Mouse (Mus musculus) natural killer cell, adult 2 months (primary cell): ENCODE data around the gene Zbtb1.
A peak's percentile ranks its signal among the peaks of the same experiment; 100 is the strongest.

Experiments
- DNase-seq, 2 experiments: peaks; one replicate each; pipeline ENCODE4 v3.0.0; 2022; ENCODE audit warnings: low spot score in 2 of 2

Gene Zbtb1

DNA sequence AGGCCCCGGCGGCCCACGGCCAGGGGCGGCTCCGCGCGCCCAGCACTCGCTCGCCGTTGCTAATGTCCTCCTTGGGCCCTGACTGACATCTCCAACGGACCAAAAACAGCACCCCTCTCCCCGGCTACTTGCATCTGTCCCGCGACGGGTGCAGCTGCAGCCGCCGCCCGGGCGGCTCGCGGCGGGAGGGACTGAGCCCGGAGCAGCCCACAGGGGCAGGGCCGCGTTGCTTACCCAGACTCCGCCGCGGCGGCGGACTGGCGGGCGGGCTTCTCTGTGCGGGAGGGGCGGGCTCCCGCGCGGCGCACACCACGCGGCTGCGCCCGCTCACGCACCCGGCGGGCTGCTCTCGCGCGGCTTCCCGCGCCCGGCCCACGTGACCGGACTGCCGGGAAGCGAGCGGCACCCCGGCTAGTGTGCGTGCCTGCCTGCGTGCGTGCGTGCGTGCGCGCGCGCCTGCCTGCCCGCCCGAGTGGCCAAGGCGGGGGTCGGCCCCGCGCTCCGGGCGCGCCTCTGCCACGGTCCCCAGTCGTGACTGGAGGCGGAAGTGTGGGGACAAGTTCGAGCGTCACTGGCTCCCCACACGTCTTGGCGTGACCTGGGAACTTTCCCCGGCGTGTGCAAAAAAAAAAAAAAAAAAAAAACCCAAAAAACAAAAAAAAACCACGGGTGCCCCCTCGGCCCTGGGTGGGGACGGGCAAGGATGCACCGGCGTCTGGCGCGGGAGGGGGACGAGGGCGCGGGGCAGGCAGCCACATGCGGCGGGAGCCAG lies 674 bp upstream of the Zbtb1 start, which contains the start of gene Zbtb25:
Gene Zbtb25 (minus strand): TSS at position 397 of the 772 bp plus-strand sequence.
- peak; percentile 87 to 90 for DNase-seq

DNA sequence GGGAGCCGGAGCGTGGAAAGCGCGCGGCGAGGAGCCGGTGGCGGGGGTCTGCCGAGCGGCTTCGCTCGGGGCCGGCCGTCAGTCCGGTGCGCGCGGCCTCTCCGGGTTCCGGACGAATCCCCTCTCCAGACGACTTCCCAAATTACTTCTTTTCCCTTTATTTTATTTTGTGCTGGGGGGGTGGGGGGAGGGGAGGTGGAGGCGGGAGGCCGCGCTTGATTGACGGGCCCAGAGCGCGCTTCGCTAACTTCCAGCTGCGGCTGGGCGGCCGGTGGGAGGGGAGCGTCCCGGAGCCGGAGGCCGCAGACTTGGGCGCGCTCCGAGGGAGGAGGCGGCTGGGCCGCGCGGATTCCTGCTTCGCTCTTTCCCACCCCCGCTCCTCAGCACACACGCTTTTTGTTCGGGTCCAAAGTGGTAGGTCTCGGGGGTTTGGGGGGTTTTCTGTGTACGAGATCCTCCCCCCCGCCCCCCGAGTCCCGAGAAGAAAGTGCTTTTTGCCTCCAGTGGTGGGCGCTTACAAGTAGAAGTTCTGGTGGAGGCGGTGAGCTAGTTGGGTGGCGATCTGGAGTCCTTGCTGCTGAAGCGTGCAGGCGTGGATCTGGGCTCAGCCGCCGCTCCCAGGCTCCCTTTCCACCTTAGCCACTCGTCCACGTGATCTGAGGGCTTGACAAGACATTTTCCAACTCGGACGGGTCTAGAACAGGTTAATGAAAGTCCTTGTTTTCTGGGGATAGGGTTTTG lies 935 bp downstream of the Zbtb1 start:
- DNase-seq, result peak; percentile 51 to 64

DNA sequence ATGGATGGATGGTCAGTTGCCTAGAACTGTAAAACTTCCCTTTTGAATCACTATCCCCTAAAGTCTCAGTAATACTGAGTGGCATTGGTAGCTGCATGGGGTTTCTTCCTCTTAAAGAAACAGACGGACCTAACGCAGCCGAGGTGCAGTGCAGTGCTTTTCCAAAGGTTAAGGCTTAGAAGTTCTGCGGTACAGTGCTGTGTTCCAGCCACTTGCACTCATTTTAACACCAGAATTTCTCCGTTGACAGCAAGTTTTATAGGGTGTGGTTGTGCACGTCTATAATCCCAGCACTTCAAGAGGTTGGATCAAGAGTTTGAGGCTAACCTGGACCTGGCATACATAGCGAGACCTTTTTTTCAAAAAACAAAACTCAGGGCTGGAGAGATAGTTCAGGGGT lies 2.0 kb downstream of the Zbtb1 start:
- DNase-seq, result no peak

DNA sequence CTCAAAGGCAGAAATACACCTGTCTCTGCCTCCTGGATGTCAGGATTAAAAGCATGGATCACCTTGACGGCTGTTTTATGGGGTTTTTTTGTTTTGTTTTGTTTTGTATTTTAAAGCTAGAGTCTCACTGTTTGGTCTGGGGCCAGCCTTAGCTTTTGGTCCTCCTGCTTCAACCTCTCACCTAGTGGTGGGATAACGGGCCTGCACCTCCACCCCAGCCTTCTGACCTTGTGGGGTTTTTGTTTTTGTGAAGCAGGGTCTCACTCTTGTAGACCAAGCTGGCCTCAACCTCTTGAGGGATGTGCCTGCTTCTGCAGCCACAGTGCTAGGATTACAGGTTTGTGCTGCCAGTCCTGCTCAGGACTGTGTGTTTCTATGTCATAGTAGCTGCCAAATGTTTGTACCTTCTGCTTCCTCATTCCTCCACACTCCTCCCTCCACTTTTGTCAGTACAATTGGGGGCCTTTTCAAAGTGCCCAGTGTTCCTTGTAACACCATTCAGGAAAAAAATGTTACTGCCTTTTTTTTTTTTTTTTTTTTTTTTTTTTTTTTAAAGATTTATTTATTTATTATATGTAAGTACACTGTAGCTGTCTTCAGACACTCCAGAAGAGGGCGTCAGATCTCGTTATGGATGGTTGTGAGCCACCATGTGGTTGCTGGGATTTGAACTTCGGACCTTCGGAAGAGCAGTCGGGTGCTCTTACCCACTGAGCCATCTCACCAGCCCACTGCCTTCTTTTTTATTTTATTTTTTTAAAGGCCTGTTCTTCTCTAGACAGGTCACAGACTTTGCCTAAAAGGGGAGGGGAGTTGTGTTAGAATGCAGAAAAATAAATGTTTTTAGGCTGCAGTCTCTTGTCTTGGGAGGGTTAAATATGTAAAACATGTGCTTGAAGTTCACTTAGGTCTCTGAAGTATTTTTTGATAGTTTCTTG lies 3.1 kb downstream of the Zbtb1 start:
- DNase-seq, result peak; percentile 56 to 60

DNA sequence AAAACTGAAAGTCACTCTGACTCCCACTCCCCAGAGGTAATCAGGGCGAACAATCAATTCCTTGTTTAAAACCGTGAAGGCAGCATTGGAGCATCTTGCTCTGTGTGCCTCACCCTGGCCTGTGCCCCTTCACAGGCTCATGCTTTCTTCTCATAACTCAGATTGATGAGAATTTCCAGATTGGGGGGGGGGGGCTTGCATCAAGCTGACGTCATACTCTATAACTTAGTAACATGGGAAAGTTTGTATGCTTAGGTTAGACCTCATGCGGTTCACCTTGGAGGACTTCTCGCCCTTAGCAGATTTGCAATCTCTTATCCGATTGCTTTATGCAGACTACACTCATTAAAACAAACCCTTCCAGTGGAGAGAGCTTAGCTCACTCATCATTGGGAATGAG lies 3.9 kb downstream of the Zbtb1 start:
- DNase-seq, result no peak

DNA sequence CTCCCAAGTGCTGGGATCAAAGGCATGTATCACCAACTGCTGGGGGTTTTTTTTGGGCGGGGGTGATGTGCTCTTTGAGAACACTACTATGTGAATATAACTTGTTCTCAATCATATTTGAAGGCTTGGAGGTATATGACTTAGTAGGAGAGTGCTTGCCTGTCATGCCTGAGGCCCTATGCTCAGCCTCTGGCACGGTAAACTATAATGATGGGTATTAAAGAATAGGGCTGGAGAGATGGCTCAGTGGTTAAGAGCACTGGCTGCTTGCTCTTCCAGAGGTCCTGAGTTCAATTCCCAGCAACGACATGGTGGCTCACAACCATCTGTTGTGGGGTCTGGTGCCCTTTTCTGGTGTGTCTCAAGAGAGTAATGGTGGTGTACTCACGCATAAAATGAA lies 4.8 kb downstream of the Zbtb1 start:
- DNase-seq, result no peak

DNA sequence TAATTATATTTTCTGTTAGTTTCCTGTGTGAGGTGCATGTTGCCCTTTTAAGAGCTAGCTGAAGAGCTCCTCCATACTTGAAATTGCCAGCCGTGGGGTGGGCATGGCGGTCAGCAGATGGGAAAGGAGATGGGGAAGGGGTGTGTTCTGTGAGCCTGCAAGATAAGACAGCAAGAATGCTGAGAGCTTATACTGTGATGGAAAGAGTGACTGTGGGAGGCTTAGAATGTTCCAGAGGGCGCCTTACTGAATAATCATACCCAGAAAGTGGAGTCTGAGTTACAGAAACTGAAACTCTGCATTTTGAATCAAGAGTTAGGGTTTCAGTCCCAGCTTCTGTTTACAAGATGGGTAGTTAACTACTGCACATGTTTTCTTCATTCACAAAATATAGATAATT lies 5.4 kb downstream of the Zbtb1 start:
- DNase-seq, result no peak

DNA sequence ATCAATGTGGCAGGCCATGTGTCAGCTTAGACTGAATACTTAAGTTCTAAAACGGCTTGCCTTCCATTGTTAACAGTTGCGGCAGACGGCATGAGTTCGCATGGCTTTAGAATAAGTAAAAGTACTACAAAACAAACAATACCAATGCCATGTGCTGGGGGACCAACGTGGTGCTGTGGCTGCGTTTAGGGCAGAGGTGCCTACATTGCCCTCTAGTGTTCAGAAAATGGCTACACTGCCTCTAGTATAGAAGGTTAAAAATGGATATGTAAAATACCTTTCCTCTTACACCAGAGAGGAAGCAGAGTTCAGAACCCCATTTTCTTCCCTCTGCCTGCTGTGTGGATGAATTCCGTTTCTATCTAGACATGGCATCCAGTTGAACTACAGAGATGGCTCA lies 6.6 kb downstream of the Zbtb1 start:
- peak in 1 of 2 experiments; percentile 66 for DNase-seq

DNA sequence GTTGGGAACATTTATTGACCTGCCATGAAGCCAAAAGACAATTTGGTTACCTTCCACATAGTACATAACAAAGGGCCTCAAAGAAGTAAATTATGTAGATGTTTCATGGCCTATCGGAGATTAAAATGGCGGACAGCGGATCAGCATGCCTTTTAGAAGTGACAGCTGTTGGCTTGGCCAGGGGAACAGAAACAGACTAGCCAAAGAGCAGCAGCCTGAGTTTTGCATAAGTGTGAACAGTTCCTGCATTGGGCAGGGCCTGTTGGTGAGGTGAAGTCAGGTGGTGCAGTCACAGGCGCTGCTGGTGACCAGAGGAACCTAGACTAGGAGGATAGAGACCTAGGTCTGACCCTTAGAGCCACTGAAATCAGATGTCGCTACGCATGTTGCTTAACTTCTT lies 7.0 kb downstream of the Zbtb1 start:
- DNase-seq, result peak in 1 of 2 experiments; percentile 49

DNA sequence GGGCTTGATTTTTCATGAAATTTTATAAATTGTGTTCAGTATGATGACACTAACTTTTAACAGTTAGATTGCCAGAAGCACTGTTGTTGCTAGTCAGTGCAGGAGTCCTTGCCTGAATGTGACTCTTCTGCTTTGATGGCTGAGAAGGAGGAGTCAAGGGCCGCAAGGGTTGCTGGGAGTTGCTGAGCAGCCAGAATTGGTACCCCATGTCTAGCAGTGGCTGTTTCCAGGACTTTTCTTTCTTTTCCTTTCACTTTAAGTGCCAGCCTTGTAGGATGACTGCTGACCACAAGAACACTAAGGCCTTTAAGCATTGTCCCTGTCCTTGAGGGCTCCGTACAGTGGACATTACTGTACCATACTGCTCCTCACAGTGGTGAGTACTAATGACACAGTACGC lies 7.7 kb downstream of the Zbtb1 start:
- no peak for DNase-seq

DNA sequence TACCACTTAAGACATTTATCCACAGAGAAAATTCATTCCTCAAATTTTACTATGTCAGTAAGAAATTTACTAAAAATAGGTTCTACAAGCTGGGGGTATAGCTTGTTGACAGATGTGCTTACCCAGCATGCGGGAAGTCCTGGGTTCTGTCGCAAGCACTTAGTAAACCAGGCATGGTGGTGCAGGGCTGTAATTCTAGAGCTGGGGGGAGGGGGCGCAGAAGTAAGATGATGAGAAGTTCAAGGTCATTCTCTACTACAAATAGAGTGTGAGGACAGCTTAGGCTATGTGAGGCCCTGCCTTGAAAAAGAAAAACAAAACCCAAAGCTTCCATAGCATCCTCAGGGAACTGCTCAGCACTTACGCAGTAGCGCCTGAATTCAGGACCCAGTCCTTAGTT lies 8.5 kb downstream of the Zbtb1 start:
- DNase-seq, result no peak

DNA sequence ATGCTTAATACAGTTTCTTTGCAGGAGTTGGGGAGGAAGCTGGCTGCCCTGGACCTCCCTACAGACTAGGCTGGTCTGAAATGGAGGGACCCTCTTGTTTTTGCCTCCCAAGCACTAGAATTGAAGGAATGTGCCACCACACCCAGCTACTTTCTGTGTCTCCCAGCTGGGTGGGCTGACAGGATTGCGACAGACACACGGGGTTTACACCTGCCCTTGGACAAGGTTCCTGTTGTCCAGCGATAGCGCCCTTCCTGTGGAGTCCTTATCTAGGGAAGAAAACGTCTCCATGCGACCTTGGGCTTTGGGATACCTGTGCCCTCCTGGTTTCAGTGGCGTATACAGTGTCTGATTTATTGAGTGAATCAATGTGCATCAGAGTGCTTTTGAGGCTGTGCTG lies 10.1 kb downstream of the Zbtb1 start:
- no peak for DNase-seq

DNA sequence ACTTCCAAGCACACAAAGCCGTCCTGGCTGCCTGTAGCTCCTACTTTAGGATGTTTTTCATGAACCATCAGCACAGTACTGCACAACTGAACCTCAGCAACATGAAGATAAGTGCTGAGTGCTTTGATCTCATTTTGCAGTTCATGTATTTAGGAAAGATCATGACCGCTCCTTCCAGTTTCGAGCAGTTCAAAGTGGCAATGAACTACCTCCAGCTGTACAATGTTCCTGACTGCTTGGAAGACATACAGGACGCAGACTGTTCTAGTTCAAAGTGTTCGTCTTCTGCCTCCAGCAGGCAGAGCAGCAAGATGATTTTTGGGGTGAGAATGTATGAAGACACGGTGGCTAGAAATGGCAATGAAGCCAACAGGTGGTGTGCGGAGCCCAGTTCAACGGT lies 15.3 kb downstream of the Zbtb1 start:
- DNase-seq, result no peak

DNA sequence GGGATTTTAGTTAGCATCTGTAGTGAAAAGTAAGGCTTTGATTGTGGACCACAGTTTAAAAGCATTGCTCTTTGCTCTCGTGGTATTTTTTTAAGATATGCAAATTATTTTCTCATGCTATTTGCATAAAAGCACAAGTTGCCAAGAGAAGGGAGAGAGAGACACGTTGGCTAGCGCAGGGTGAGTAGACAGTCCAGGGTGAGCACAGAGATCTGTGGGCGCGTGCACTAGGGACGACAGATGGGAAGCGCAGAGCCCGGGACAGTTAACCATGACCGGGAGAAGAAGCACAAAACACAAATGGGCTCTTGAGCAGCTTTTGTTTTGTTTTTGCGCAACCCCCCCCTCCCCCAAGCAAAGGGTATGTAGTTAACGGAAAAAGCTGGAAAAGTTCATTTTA lies 18.7 kb downstream of the Zbtb1 start:
- DNase-seq, result no peak

DNA sequence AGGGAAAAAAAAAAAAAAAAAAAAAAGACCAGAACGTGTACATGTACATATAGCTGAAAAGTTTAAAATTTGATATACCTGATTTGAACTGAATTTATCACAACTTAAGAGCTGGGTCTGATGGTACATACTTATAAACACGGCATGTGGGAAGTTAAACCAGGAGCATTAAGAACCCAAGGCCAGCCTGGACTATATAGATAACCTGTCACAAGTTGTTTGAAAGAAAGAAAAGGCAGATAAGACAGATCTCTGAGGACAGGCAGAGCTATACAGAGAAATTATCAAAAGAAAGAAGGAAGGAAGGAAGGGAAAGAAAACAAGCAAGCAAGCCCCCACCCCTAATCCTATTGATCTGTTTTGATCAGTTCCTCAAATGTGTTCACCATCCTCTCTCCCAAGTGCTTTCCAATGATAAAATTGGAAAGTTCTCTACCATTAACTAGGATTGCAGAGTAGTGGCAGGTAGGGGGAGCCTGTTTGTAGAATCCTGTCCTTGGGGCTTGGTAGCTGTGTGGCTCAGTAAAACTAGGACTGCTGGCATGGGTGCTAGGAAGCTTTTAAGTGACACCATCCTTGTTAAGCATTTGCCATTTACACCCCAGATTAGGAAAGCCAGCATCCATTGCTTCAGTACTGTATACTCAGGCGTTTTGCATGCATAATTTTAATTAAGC lies 21.7 kb downstream of the Zbtb1 start:
- no peak for DNase-seq

DNA sequence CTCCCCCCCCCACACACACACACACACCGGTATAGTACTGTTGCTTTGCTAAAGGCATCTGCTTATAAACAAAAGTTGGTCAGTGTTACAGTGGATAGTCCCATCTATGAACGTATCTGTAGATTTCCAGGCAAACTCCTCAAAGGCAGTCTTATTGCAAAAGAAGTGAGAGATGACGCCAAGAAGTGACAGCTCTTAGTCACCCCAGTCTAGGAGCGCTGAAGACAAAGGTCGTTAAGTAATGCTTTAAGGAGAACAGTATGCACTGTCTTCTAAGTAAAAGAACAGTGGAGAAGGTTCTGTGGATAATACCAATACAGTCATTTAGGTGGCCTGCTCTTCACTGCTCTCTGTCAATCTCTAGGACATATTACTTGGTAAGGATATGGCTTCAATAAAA lies 22.9 kb downstream of the Zbtb1 start:
- no peak for DNase-seq

DNA sequence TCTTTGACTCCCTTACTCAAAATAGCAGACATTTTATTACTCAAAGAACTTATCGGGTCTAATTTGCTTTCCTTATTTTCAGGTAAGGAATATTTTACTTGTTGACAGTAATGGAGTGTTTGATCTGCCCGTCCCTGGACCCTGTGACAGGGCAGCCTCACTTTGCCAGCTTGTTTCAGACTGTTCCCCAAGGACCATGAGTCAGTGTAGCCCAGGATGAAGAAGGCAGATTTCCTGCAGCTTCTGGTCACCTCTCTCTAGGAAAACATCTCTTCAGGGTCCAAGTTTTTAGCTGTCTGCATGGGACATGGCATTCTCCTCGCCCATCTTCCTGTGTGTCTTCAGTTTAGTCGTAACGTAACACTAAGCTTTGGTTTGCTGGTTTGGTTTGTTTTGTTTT lies 27.2 kb downstream of the Zbtb1 start:
- no peak for DNase-seq

DNA sequence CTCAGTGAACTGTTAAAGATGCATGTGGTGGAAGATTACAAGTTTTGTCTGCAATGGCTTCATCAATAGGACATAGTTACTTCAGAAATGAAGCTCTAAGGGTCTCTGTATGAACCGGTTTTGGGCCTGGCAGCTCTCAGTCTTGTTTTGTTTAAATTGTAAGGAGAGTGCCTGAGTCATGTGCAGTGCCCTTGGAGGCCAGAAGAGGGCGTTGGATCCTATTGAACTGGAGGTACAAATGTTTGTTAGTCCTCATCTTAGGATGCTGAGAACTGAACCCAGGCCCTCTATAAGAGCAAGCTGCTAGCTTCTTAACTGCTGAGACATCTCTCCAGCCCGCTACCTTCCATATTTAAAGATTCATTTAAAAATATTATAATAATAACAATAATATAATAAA lies 31.6 kb downstream of the Zbtb1 start:
- no peak for DNase-seq

DNA sequence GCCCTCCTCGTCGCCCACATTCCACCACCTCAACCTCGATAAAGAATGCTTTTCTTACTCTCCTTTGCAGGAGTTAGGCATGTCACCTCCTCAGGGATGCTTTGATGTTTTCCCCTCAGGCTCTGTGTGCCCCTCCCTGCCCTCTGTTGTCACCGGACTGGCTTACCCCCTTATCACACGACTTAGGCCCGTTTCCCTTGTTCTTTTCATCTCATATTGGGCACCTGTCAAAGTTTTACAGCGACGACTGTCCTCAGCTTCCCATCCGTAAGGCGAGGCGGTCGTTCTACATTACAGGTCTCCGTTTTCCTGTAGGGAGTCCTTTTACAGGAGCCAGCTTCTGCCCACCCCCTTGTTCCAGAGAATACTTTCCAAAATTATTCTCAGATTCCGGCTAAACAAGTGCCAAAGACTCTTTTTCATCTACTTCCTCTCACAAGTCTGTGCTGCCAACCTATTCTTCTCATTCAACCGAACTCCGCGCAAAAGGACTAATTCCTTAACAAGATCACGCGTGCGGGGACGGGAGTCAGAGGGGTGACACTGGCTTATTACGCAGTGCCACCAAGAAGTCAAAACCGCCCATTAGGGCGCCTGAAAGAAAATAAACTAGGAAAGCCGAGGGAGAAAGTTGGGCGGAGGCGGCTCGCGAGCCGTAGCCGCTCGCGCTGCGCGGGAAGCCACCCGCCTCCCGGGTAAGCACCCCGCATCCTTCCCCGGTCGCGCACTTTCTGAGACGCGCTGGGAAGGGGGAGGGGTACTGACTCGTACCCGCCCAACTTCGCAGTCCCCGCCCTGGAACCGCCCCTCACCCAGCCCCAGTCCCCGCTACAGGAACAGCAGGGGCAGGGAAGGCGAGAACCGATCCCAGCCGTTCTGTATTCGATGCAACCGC lies 33.2 kb downstream of the Zbtb1 start:
- DNase-seq, result no peak

DNA sequence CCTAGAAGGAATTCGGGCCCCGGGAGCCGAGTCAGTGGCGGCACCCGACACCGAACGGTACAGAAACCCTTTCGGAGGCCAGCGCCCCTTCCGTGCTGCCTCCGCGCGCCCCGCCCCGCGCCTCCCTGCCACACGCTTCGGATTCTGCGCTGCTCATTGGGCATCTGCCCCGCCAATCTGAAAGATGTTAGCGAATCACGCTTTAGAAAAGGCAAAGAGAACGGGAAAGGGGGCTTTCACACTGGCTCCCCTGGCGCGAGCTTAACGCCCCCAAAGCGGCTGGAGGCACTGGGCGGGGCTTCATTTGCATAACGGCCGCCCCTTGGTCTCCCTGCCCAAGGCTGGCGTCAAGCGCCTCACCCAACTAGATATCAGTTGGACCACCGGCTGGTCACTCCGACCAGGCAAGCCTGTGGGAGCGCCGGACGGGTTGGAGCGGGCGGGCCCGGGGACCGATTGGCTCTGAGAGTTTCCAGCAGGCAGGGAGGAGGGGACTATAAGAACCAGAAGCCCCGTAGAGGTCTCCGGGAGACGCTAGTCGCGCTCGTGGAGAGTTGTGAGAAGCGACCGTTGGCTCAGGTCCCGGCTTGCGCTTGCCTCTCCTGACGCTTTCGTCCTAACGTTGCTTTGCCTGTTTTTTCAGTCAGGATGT lies 33.9 kb downstream of the Zbtb1 start, which contains the start of gene Hspa2:
Gene Hspa2 (plus strand): TSS at position 291 of the 652 bp plus-strand sequence.
- peak; percentile 98 for DNase-seq
